Mouse (Mus musculus) gastrocnemius, adult 2 months (tissue): ENCODE data around the gene Ripor2. TPM values are rescaled to one million over a fixed set of nuclear protein-coding genes. Genes with fewer than 3 reads are reported as not detected.

ENCODE experiments used
- DNase-seq: peaks from one replicate; pipeline ENCODE4 v3.0.0; 2022
- H3K27ac ChIP-seq: fragments of 200-600 bp; 2 replicates; pipeline ENCODE4 v1.8.1; 2022; ENCODE audit warnings: mild to moderate bottlenecking
- H3K4me3 ChIP-seq: fragments of 200-600 bp; 2 replicates; pipeline ENCODE4 v1.8.1; 2022; ENCODE audit warnings: mild to moderate bottlenecking, moderate library complexity
- CTCF ChIP-seq: fragments of 200-600 bp; IDR thresholded peaks from 2 replicates; pipeline ENCODE4 v1.8.1; 2022; ENCODE audit warnings: antibody characterized with exemption, mild to moderate bottlenecking, moderate library complexity
- intact Hi-C: fragments of 180-260 bp; cut with DNase I; formaldehyde crosslinking; loops from one replicate; pipeline ENCODE4 v1.15.1; 2025
- long read RNA-seq, 2 experiments: library from polyadenylated mRNA; stranded (forward); transcript quantifications; one replicate each; pipeline ENCODE4 v2.0.0; 2021
- total RNA-seq, 2 experiments: library from RNA; stranded (reverse); gene quantifications; 2 replicates each; pipeline ENCODE4 v1.2.3; 2021

The Ripor2 gene
- 1 to 10 TPM; 3.7 to 6.1 TPM for total RNA-seq
- long read RNA-seq, experiment 1, partial matches to known transcripts, result 0 of 2 reads
- long read RNA-seq, experiment 1, other reads (novel, unspliced or antisense), result 2 of 2 reads
- long read RNA-seq, experiment 2, partial matches to known transcripts, result 0 of 2 reads
- long read RNA-seq, experiment 2, other reads (novel, unspliced or antisense), result 2 of 2 reads

GRCm38 (mm10) chr13:24581833-24582232, at the start of gene Ripor2:
Gene Ripor2 (plus strand): TSS chr13:24582189.
- TF ChIP-seq CTCF, result no peak
- no peak within 1 kb of the TSS for H3K27ac ChIP-seq
- DNase-seq, result no peak
- intact Hi-C loops, result no loop called here
- H3K4me3 ChIP-seq, result no peak within 1 kb of the TSS

GRCm38 (mm10) chr13:24536531-24537167, 45.3 kb upstream of the Ripor2 start:
- no peak overlapping the region for H3K27ac ChIP-seq
- no peak overlapping the region for H3K4me3 ChIP-seq
- DNase-seq, result no peak
- intact Hi-C loops, result no loop called here
- no peak for TF ChIP-seq CTCF

GRCm38 (mm10) chr13:24538012-24538411, 44.0 kb upstream of the Ripor2 start:
- H3K27ac ChIP-seq, result no peak overlapping the region
- DNase-seq, result no peak
- H3K4me3 ChIP-seq, result no peak overlapping the region
- intact Hi-C loops, result no loop called here
- no peak for TF ChIP-seq CTCF

DNA sequence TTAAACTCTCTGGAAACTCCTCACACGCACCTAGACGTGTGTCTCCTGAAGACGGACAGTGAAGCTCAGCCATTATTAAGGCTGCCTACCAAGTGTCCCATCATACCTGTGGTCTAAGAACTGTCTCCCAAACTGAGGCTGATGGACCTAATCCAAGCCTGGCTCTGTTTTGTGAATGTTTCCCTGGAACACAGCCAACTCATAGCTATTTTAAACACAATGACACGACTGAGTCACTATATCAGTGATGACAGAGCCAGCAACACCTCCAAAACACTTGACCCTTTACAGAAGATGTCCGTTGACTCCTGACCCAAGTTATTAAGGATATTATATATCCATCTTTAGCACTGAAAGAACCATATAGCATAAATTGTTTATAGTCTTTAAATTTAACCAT, 43.0 kb upstream of the Ripor2 start:
- Histone ChIP-seq H3K4me3 (no peak overlapping the region), H3K27ac (no peak overlapping the region)
- intact Hi-C loops, result no loop called here
- TF ChIP-seq CTCF, result no peak
- no peak for DNase-seq

- DNase-seq, result no peak
- intact Hi-C loops, result no loop called here
- no peak overlapping the region for H3K4me3 ChIP-seq
- H3K27ac ChIP-seq, result no peak overlapping the region
- no peak for TF ChIP-seq CTCF
Observed at GRCm38 (mm10) chr13:24545677-24546076, 36.3 kb upstream of the Ripor2 start.

GRCm38 (mm10) chr13:24546801-24547459, 35.1 kb upstream of the Ripor2 start:
- intact Hi-C loops, result no loop called here
- no peak for DNase-seq
- H3K4me3 ChIP-seq, result no peak overlapping the region
- no peak for TF ChIP-seq CTCF
- no peak overlapping the region for H3K27ac ChIP-seq

DNA sequence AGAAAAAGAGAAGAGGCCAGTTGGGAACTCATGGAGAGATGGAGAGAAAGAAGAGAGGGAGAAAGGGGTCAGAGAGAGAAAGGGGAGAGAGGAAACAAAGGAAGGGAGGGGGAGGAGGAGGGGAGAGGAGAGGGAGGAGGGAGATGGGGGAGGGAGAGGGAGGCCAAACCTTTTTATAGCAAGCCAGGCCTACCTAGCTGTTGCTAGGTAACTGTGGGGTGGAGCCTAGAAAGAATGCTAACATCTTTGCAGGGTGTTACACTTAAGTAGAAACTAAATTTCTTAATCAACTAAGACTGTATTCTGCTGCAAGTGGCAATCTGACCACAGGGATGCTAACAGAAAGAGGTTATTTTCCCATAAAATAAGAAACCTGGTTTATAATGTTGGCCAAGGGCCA, 33.1 kb upstream of the Ripor2 start:
- H3K4me3 ChIP-seq, result no peak overlapping the region
- no peak for DNase-seq
- H3K27ac ChIP-seq, result no peak overlapping the region
- TF ChIP-seq CTCF, result no peak
- intact Hi-C loops, result no loop called here

- no peak for TF ChIP-seq CTCF
- Histone ChIP-seq H3K27ac (no peak overlapping the region), H3K4me3 (no peak overlapping the region)
- DNase-seq, result no peak
- intact Hi-C loops, result no loop called here
Observed at GRCm38 (mm10) chr13:24551100-24551931, 30.7 kb upstream of the Ripor2 start.

GRCm38 (mm10) chr13:24552039-24552438, 29.9 kb upstream of the Ripor2 start:
- intact Hi-C loops, result no loop called here
- no peak for TF ChIP-seq CTCF
- H3K27ac ChIP-seq, result no peak overlapping the region

GRCm38 (mm10) chr13:24561391-24561790, 20.6 kb upstream of the Ripor2 start:
- Histone ChIP-seq H3K27ac (no peak overlapping the region), H3K4me3 (no peak overlapping the region)
- DNase-seq, result no peak
- intact Hi-C loops, result no loop called here
- TF ChIP-seq CTCF, result no peak

More at GRCm38 (mm10) chr13:24552039-24552438, 29.9 kb upstream of the Ripor2 start:
- DNase-seq, result no peak
- no peak overlapping the region for H3K4me3 ChIP-seq

DNA sequence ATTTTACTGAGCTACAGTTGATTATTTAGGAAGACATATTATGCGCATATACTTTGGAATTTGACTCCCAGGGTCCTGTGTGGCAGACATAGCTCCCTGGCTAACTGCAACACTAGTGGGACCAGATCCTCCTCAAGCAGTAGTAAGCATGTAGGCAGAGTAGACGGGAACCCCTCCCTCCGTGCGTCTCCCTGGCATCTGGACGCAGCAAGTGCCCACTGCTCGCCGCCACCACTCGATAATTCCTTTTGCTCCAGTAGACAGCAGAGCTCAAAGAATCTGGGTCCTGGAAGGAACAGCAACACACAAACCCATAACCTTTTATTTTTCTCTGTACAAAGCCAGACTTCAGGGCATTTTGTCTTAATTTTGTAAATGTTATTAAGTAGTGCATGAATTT, 17.3 kb upstream of the Ripor2 start:
- intact Hi-C loops, result no loop called here
- no peak overlapping the region for H3K4me3 ChIP-seq
- DNase-seq, result no peak
- no peak for TF ChIP-seq CTCF
- peak overlapping the region; percentile 72 for H3K27ac ChIP-seq

DNA sequence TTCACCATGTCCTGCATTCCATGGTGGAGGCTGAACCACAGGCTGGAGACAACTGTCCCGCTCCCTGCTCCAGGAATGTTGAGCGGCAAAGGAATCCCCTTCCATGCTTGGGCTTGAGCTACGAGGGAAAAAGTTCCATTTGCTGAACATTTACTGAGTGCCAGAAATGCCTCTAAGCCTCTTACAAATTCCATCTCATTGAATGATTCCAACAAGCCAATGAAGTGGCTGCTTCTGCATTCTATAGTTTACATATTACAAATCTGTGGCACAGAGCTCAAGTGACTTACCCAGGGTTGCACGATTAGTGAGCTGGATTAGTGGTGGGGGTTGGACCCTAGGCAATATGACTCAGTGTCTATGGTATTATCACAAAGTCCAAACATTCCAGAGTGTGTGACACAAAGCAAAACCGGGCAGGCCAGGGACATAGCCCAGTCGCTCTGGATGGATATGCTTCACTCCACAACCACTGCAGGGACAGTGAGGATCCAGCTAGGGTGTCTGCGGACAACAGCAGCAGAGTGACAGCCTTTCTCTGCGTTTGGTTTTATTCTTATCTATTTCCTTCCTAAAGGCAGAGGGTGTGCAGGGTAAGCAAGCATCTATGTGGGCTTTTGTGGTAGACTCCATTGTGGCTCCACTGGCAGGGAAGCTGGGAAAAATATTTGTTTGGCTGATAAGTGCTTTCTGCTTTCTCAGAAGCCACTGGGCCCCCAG, 16.6 kb upstream of the Ripor2 start:
- Histone ChIP-seq H3K27ac (peak overlapping the region; percentile 72), H3K4me3 (no peak overlapping the region)
- intact Hi-C loops, result no loop called here
- DNase-seq, result peak; percentile 33
- TF ChIP-seq CTCF, result no peak

DNA sequence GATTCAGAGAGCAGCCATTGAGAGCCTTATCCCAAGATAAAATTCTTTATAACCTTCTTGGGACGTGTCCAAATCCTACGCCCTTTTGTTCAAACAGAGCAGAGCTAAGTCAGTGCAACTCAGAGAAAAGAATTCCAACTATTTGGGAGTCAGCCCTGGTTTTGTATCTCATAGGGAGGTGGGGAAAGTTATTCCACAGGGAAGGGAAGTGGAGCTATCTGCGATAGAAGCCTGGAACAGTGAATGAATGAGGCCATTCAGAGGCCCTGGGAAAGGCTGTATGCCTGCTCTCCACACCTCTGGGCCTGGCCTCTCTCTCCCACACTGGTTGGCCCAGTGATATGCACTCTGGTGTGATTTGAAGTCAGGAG, 16.1 kb upstream of the Ripor2 start:
- no peak for DNase-seq
- intact Hi-C loops, result no loop called here
- Histone ChIP-seq H3K27ac (peak overlapping the region; percentile 72), H3K4me3 (no peak overlapping the region)
- no peak for TF ChIP-seq CTCF
